Mouse (Mus musculus) embryonic stem cell, embryonic (primary cell): Measurements from ENCODE around the gene Olfr209.
"Not testable (repeated sequence)": the region's sequence is repeated elsewhere in the genome, so short reads cannot be mapped to it uniquely, and the experiment has no call there.

Experiments
- CTCF ChIA-PET, 4 experiments: fragments of 300-600 bp in 2 of 4; fragments of 350-600 bp in 2 of 4; sonication (Branson Sonifier 250); formaldehyde crosslinking; loops; one replicate each; lab custom pipeline; 2022; ENCODE audit warnings: inconsistent platforms in 2 of 4; lab: Charles Lee
- POLR2A ChIA-PET, 4 experiments: fragments of 300-600 bp in 2 of 4; fragments of 350-600 bp in 2 of 4; sonication (Branson Sonifier 250); formaldehyde crosslinking; loops; one replicate each; lab custom pipeline; 2022; ENCODE audit warnings: antibody characterized with exemption in 4 of 4, inconsistent platforms in 1 of 4; lab: Charles Lee

Olfr209 gene

GRCm38 (mm10) chr16:59363893-59364292, at the start of gene Olfr209:
Gene Olfr209, minus strand, starts transcription at chr16:59363993.
- ChIA-PET CTCF (no interaction called here), POLR2A (no interaction called here)

- POLR2A ChIA-PET, result no interaction called here
- CTCF ChIA-PET, result no interaction called here
These were observed 49.7 kb upstream of the Olfr209 start for GRCm38 (mm10) chr16:59413475-59413874.

- CTCF ChIA-PET, result interaction anchor here in 1 of 4 experiments (1.1 kb wide), 1 partner anchor 12 kb away, joined by 3 read pairs; no protein-coding TSS in a partner anchor
These were observed 46.0 kb upstream of the Olfr209 start for GRCm38 (mm10) chr16:59409800-59410199.

GRCm38 (mm10) chr16:59409341-59409748, 45.6 kb upstream of the Olfr209 start:
- CTCF ChIA-PET, result interaction anchor here in 2 of 4 experiments (0.5 to 0.7 kb wide), 2 partner anchors 12 to 1658 kb away, joined by 3 to 6 read pairs; no protein-coding TSS in a partner anchor
- POLR2A ChIA-PET, result no interaction called here

More at GRCm38 (mm10) chr16:59409800-59410199, 46.0 kb upstream of the Olfr209 start:
- POLR2A ChIA-PET, result no interaction called here

GRCm38 (mm10) chr16:59407032-59407431, 43.2 kb upstream of the Olfr209 start, which contains the start of gene Gabrr3:
Gene Gabrr3, plus strand, starts transcription at chr16:59407332.
- POLR2A ChIA-PET, result no interaction called here
- CTCF ChIA-PET, result no interaction called here

GRCm38 (mm10) chr16:59404798-59405197, 41.0 kb upstream of the Olfr209 start:
- CTCF ChIA-PET, result interaction anchor here in 2 of 4 experiments (0.6 to 0.7 kb wide), 2 partner anchors 310 to 1407 kb away, joined by 3 to 6 read pairs; no protein-coding TSS in a partner anchor

GRCm38 (mm10) chr16:59403684-59404083, 39.9 kb upstream of the Olfr209 start:
- POLR2A ChIA-PET, result no interaction called here
- CTCF ChIA-PET, result interaction anchor here in 1 of 4 experiments (0.6 kb wide), 2 partner anchors 11 to 193 kb away, joined by 3 to 4 read pairs; no protein-coding TSS in a partner anchor

More at GRCm38 (mm10) chr16:59404798-59405197, 41.0 kb upstream of the Olfr209 start:
- POLR2A ChIA-PET, result no interaction called here

GRCm38 (mm10) chr16:59401985-59402384, 38.2 kb upstream of the Olfr209 start:
- POLR2A ChIA-PET, result no interaction called here
- CTCF ChIA-PET, result interaction anchor here in 1 of 4 experiments (1.4 kb wide), 1 partner anchor 947 kb away, joined by 3 read pairs; no protein-coding TSS in a partner anchor

- ChIA-PET POLR2A (interaction anchor here in 1 of 4 experiments (0.5 kb wide), 1 partner anchor 118 kb away, joined by 6 read pairs; no protein-coding TSS in a partner anchor), CTCF (no interaction called here)
These were observed 37.3 kb upstream of the Olfr209 start for GRCm38 (mm10) chr16:59401102-59401501.

- POLR2A ChIA-PET, result no interaction called here
These were observed 29.5 kb upstream of the Olfr209 start for GRCm38 (mm10) chr16:59393300-59393699.

GRCm38 (mm10) chr16:59349146-59349545, 14.6 kb downstream of the Olfr209 start, which contains the start of gene Olfr206:
Gene Olfr206, minus strand, starts transcription at chr16:59349246.
- ChIA-PET POLR2A (no interaction called here), CTCF (no interaction called here)

More at GRCm38 (mm10) chr16:59393300-59393699, 29.5 kb upstream of the Olfr209 start:
- CTCF ChIA-PET, result interaction anchor here in 1 of 4 experiments (1.1 kb wide), 1 partner anchor 10 kb away, joined by 3 read pairs; no protein-coding TSS in a partner anchor

GRCm38 (mm10) chr16:59331038-59331437, 32.8 kb downstream of the Olfr209 start, which contains the start of gene Olfr205:
Gene Olfr205, minus strand, starts transcription at chr16:59331138.
- POLR2A ChIA-PET, result no interaction called here
- CTCF ChIA-PET, result no interaction called here

- POLR2A ChIA-PET, CTCF ChIA-PET: not testable (repeated sequence)
These were observed 40.5 kb downstream of the Olfr209 start for GRCm38 (mm10) chr16:59323262-59323661.

- POLR2A ChIA-PET, result no interaction called here
These were observed 45.6 kb downstream of the Olfr209 start, which contains the start of gene Olfr204 for GRCm38 (mm10) chr16:59318148-59318547. Gene Olfr204, minus strand, starts transcription at chr16:59318248.

More at GRCm38 (mm10) chr16:59318148-59318547, 45.6 kb downstream of the Olfr209 start, which contains the start of gene Olfr204:
- CTCF ChIA-PET, result no interaction called here
